Mouse (Mus musculus) cerebellum, adult 2 months (tissue): Measurements from ENCODE around the gene Pqlc2. TPM values are rescaled to one million over a fixed set of nuclear protein-coding genes. Genes with fewer than 3 reads are reported as not detected.

Experiments
- DNase-seq, 2 experiments: peaks; one replicate each; pipeline ENCODE4 v3.0.0; 2021
- H3K27ac ChIP-seq: fragments of 200-500 bp; 2 replicates; pipeline ENCODE4 v1.5.1; 2012; ENCODE audit warnings: low read length, control low read depth, inconsistent platforms; ENCODE audit not compliant: insufficient read depth
- H3K27me3 ChIP-seq: fragments of 200-500 bp; 2 replicates; pipeline ENCODE4 v1.6.1; 2012; ENCODE audit warnings: inconsistent platforms, mild to moderate bottlenecking, low read length, moderate library complexity; ENCODE audit not compliant: control insufficient read depth, insufficient read depth
- H3K4me1 ChIP-seq: fragments of 200-500 bp; 2 replicates; pipeline ENCODE4 v1.6.1; 2011; ENCODE audit warnings: low read length; ENCODE audit not compliant: control insufficient read depth, insufficient read depth
- H3K4me3 ChIP-seq: fragments of 200-500 bp; replicated peaks from 2 replicates; pipeline ENCODE3; 2011; ENCODE audit warnings: mild to moderate bottlenecking, low read depth, low read length, control low read depth; ENCODE audit not compliant: insufficient read depth
- CTCF ChIP-seq: fragments of 200-500 bp; IDR thresholded peaks from 2 replicates; pipeline ENCODE4 v1.5.1; 2011; ENCODE audit warnings: low read depth, mild to moderate bottlenecking, control low read depth, low read length, moderate library complexity, borderline replicate concordance; ENCODE audit not compliant: insufficient read depth
- POLR2A ChIP-seq: fragments of 200-500 bp; IDR thresholded peaks from 2 replicates; pipeline ENCODE4 v1.6.1; 2011; ENCODE audit warnings: low read length, control low read depth, borderline replicate concordance; ENCODE audit not compliant: insufficient read depth
- WGBS: fragments of 180-500 bp; shearing (Covaris S2); methylation state at CpG from one replicate; pipeline ENCODE4 v1.1.7; 2018; 5-methylcytosine and 5-hydroxymethylcytosine counted together
- polyA plus RNA-seq: library from polyadenylated mRNA; depleted of rRNA; stranded (reverse); fragments of >200 nt; gene quantifications from 2 replicates; pipeline ENCODE4 v1.2.3, GENCODE M21; 2012

The Pqlc2 gene
- polyA plus RNA-seq, 1 experiment, result 42.3 TPM

DNA sequence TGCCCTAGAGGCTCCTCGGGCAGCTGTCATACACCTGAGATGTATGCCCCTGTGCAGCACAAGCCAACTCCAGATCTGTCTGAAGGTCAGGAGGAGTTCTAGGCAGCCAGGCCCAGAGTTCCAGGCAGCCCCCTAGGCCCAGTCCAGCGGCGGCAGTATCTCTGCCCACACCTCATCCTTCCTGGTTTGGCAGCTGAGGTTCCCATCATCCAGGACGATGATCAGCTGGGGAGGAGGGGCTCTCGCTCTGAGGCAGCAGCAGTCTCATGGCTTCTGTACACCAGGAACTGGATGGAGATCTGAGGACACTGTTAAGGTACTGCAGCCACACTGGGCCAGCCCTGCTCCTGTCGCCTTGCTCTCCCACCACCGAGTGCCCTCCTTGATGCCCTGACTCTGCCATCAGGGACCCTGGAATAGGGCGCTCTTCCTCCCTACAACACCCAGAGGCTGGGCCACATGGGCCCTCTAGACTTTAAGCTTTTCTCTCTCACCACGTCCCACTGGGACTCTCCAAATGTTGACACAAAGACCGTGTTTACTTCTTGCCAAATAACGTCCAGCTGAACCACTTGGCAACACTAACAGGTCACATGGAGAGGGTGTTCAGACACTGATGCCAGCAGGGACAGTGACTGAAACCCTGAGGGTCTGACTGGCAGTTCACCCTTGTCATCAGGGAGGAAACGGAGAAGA is 11.7 kb downstream of the Pqlc2 start:
- Histone ChIP-seq H3K27ac (peak overlapping the region; percentile 61), H3K4me3 (no peak overlapping the region), H3K4me1 (peaks cover 38% of the 10 kb centered on the region), H3K27me3 (no peaks in the 10 kb centered on the region)
- no peak for TF ChIP-seq POLR2A
- no peak for TF ChIP-seq CTCF
- WGBS, result 32% methylated on average over 12 of the region's 12 CpGs
- no peak for DNase-seq

DNA sequence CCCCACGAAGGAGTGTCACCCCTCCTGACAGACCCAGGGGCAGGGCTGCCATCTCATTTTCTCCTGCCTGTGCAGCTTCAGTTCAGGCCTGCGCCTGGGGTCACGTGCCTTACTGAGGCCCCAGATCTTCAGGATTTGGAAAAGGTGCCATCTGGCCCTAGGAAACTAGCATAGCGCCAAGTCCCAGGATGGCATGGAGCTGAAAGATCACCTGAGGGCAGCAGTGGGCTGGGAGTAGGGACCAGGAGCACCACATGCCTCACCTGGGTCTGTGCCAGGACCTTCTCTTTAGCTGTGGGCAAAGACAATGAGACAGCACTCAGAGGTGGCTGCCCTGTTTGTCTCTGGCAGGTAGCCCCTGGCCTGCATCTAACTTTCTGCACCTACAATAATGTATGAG is 12.9 kb downstream of the Pqlc2 start:
- peaks cover 38% of the 10 kb centered on the region for H3K4me1 ChIP-seq
- peak overlapping the region; percentile 61 for H3K27ac ChIP-seq
- H3K27me3 ChIP-seq, result no peaks in the 10 kb centered on the region
- WGBS, result 9% methylated on average over 4 of the region's 4 CpGs
- H3K4me3 ChIP-seq, result no peak overlapping the region
- TF ChIP-seq POLR2A (0 out of 2 replicates have a peak, but pooled peaks have one; percentile 11), CTCF (peak; percentile 59; the same call in 1 of the 2 replicates)
- peak; percentile 96 to 98 for DNase-seq

DNA sequence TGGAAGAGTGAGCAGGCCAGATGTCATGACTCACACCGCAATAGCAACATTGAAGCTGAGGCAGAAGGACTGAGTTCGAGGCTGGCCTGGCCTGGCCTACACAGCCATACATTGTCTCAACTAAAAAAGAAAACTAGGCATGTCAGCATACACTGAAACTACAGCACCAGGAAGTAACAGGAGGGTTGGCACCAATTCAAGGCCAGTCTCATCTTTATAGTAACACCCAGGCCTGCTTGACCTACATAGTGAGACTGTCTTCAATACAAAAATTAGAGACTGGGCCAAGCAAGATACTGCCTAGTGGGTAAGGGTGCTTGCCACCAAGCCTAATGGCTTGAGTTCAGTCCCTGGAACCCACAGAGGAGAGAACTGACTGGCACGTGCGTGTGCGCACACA is 18.5 kb downstream of the Pqlc2 start:
- Histone ChIP-seq H3K27me3 (no peaks in the 10 kb centered on the region), H3K4me1 (peaks cover 21% of the 10 kb centered on the region), H3K4me3 (no peak overlapping the region), H3K27ac (no peak overlapping the region)
- TF ChIP-seq POLR2A, result no peak
- no peak for TF ChIP-seq CTCF
- WGBS, result 62% methylated on average over 5 of the region's 5 CpGs
- peak in 1 of 2 experiments; percentile 27 for DNase-seq

DNA sequence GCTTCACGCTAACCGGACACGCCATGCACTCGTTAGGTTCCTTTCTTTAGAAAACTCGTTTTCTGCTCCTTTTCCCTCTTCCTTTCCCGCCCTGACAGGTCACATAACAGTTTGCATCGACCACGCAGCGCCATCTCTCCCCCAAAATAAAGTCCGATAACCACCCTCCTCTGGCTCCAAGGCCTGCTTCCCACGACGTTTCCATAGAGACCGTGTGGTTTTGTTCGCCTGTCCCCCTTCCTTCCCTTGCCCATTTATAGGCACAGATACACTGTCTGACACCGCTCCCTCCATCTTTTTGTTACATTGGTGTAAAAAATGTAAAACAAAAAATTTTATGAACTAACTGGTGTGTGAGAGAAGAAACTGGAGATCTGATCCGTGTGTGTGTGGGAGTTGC is 19.4 kb downstream of the Pqlc2 start:
- no peak for DNase-seq
- H3K27me3 ChIP-seq, result no peaks in the 10 kb centered on the region
- H3K27ac ChIP-seq, result no peak overlapping the region
- H3K4me3 ChIP-seq, result no peak overlapping the region
- peaks cover 23% of the 10 kb centered on the region for H3K4me1 ChIP-seq
- 80% methylated on average over 16 of the region's 16 CpGs for WGBS
- TF ChIP-seq CTCF (no peak), POLR2A (no peak)

DNA sequence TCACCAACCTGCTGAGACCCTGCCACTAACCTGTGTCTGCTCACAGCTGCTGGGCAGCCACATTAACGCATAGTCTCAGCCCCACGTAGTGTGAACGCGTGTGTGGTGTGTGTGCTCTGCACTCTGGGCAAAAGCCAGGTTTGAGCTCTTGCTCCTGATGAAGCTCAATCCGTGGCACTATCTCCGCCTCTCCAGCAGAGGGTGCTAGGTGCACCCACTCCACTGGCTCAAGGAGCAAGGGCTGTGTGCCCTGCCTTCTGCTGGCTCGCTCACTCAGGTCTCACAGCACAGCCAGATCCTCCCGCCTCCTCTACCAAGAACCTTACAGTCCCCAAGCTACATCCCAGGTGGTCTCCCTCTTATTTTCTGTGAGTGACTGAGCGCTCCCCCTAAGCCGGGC is 21.5 kb downstream of the Pqlc2 start:
- peaks cover 23% of the 10 kb centered on the region for H3K4me1 ChIP-seq
- no peak overlapping the region for H3K4me3 ChIP-seq
- no peaks in the 10 kb centered on the region for H3K27me3 ChIP-seq
- TF ChIP-seq CTCF, result peak; percentile 95
- TF ChIP-seq POLR2A, result no peak
- 22% methylated on average over 10 of the region's 10 CpGs for WGBS
- DNase-seq, result peak; percentile 76 to 84
- H3K27ac ChIP-seq, result no peak overlapping the region

GRCm38 (mm10) chr4:139287122-139287863 is 23.2 kb downstream of the Pqlc2 start:
- Histone ChIP-seq H3K4me3 (no peak overlapping the region), H3K27ac (no peak overlapping the region), H3K27me3 (no peaks in the 10 kb centered on the region), H3K4me1 (peaks cover 35% of the 10 kb centered on the region)
- peak; percentile 73 to 86 for DNase-seq
- WGBS, result 79% methylated on average over 18 of the region's 18 CpGs
- TF ChIP-seq CTCF (peak; percentile 94), POLR2A (no peak)

GRCm38 (mm10) chr4:139286234-139286633 is 24.3 kb downstream of the Pqlc2 start:
- no peak overlapping the region for H3K4me3 ChIP-seq
- 35% methylated on average over 5 of the region's 5 CpGs for WGBS
- no peaks in the 10 kb centered on the region for H3K27me3 ChIP-seq
- no peak overlapping the region for H3K27ac ChIP-seq
- peaks cover 33% of the 10 kb centered on the region for H3K4me1 ChIP-seq
- TF ChIP-seq CTCF, result no peak
- no peak for TF ChIP-seq POLR2A
- peak in 1 of 2 experiments; percentile 37 for DNase-seq
